Mouse (Mus musculus): ENCODE measurements around the gene Igfbp2.

- TF ChIP-seq EP300 (IDR thresholded peaks at IDR 0.05): no peak
- no peak for TF ChIP-seq CTCF (IDR thresholded peaks at IDR 0.05)
Observed at GRCm38 (mm10) chr1:72839791-72840190, 15.5 kb downstream of the Igfbp2 start.

All from lung, postnatal 0 days (tissue).